Mouse (Mus musculus) macrophage (primary cell): ENCODE data around the gene Lrrc36. TPM values are rescaled to one million over a fixed set of nuclear protein-coding genes. Genes with fewer than 3 reads are reported as not detected.

ENCODE experiments used
- H3K27ac ChIP-seq: fragments of 350-480 bp; formaldehyde crosslinking; 2 replicates; pipeline ENCODE4 v1.9.0; 2021
- H3K36me3 ChIP-seq: fragments of 350-480 bp; formaldehyde crosslinking; 2 replicates; pipeline ENCODE4 v1.9.0; 2021; ENCODE audit errors: inconsistent target
- H3K4me3 ChIP-seq: fragments of 350-480 bp; formaldehyde crosslinking; 2 replicates; pipeline ENCODE4 v1.9.0; 2021; ENCODE audit errors: inconsistent target
- H3K79me2 ChIP-seq: fragments of 350-480 bp; formaldehyde crosslinking; 2 replicates; pipeline ENCODE4 v1.9.0; 2021; ENCODE audit errors: inconsistent target
- WGBS: methylation state at CpG from one replicate; pipeline ENCODE4 v1.1.7; 2026; ENCODE audit warnings: inconsistent platforms; ENCODE audit not compliant: missing documents; 5-methylcytosine and 5-hydroxymethylcytosine counted together
- polyA plus RNA-seq: library from polyadenylated mRNA; stranded (reverse); fragments of 250-400 nt; gene quantifications from 3 replicates; pipeline ENCODE4 v1.2.4, GENCODE M21; 2018; ENCODE audit warnings: inconsistent platforms

Lrrc36 gene
- polyA plus RNA-seq, 1 experiment from 2014 or later, result not detected

- H3K79me2 ChIP-seq, result no peaks in the 10 kb centered on the region
- H3K27ac ChIP-seq, result no peak overlapping the region
- WGBS, result 91% methylated on average over 8 of the region's 8 CpGs
- no peak overlapping the region for H3K4me3 ChIP-seq
- H3K36me3 ChIP-seq, result no peaks in the 10 kb centered on the region
Measured at GRCm38 (mm10) chr8:105475742-105476141, 62.4 kb downstream of the Lrrc36 start.

- no peaks in the 10 kb centered on the region for H3K36me3 ChIP-seq
- H3K79me2 ChIP-seq, result no peaks in the 10 kb centered on the region
- no peak overlapping the region for H3K27ac ChIP-seq
- H3K4me3 ChIP-seq, result no peak overlapping the region
- 96% methylated on average over 7 of the region's 7 CpGs for WGBS
Measured at GRCm38 (mm10) chr8:105476161-105476560, 62.8 kb downstream of the Lrrc36 start.

- H3K36me3 ChIP-seq, result no peaks in the 10 kb centered on the region
- no peaks in the 10 kb centered on the region for H3K79me2 ChIP-seq
- H3K27ac ChIP-seq, result no peak overlapping the region
- WGBS, result 64% methylated on average over 25 of the region's 25 CpGs
- no peak overlapping the region for H3K4me3 ChIP-seq
Measured at GRCm38 (mm10) chr8:105476628-105477413, 63.5 kb downstream of the Lrrc36 start.

DNA sequence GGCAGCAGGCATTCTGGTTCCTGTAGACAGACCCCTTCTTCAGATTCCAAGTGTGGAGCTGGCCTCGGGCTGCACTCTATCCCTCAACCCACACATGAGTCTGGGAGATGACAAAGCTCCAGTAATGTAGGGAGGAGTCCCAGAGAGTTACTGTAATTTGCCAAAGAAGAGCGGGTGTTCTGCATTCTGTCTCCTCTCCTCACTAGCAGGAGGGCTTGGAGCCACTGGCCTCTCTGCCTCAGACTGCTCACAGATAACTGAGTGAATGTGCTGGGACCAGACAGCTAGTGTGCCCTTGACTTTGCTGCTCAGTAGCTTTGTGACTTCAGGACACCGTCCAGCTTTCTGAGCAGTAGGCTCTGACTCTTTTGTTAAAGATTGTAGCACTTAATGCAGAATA is 64.4 kb downstream of the Lrrc36 start:
- H3K79me2 ChIP-seq, result no peaks in the 10 kb centered on the region
- H3K36me3 ChIP-seq, result no peaks in the 10 kb centered on the region
- WGBS, result 92% methylated on average over 3 of the region's 3 CpGs
- no peak overlapping the region for H3K4me3 ChIP-seq
- H3K27ac ChIP-seq, result no peak overlapping the region

DNA sequence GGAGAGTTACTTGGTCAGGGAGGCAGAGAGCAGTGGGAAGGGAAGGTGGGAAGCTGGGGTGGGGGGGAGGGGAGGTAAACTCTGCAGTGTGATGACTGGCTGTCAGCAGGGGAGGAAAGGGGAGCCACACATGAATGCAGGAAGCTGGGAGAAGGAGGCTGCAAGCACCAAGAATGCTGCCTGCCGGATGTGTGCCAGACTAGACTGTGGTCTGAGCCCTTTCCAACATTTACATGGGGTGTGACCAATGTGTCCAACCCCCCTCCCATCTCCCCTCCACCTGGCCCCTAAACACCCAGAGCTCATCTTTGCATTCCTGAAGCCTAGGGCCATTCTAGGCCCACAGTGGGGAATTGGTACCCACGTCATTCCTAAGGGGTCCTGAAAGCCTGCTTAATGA is 67.6 kb downstream of the Lrrc36 start:
- no peak overlapping the region for H3K4me3 ChIP-seq
- 100% methylated on average over 1 of the region's 2 CpGs for WGBS
- no peak overlapping the region for H3K27ac ChIP-seq
- H3K36me3 ChIP-seq, result no peaks in the 10 kb centered on the region
- H3K79me2 ChIP-seq, result no peaks in the 10 kb centered on the region

GRCm38 (mm10) chr8:105481453-105481852 is 68.1 kb downstream of the Lrrc36 start:
- Histone ChIP-seq H3K27ac (no peak overlapping the region), H3K4me3 (no peak overlapping the region), H3K36me3 (no peaks in the 10 kb centered on the region), H3K79me2 (no peaks in the 10 kb centered on the region)
- 80% methylated on average over 6 of the region's 6 CpGs for WGBS

GRCm38 (mm10) chr8:105482123-105482522 is 68.8 kb downstream of the Lrrc36 start:
- Histone ChIP-seq H3K4me3 (no peak overlapping the region), H3K36me3 (no peaks in the 10 kb centered on the region), H3K79me2 (no peaks in the 10 kb centered on the region), H3K27ac (no peak overlapping the region)
- 94% methylated on average over 8 of the region's 8 CpGs for WGBS

GRCm38 (mm10) chr8:105483212-105484029 is 70.0 kb downstream of the Lrrc36 start:
- 89% methylated on average over 14 of the region's 14 CpGs for WGBS
- no peak overlapping the region for H3K4me3 ChIP-seq
- H3K36me3 ChIP-seq, result no peaks in the 10 kb centered on the region
- H3K27ac ChIP-seq, result no peak overlapping the region
- no peaks in the 10 kb centered on the region for H3K79me2 ChIP-seq

DNA sequence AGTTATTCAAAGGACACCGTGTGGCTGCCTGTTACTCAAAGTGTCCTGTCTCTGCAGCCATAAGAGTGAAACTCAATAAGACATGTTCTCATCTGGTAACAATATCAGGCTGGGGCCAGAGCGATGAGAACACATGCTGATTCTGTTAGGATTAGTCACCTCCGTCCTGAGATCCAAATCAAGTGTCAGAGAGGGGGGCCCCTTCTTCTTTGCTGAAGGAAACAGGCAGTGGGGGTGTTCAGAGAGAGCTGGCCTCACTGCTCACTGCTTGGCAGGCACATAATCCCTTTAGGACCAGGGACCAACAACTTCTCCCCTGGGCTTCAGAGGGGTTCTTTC is 70.6 kb downstream of the Lrrc36 start:
- 98% methylated on average over 3 of the region's 3 CpGs for WGBS
- H3K4me3 ChIP-seq, result no peak overlapping the region
- no peaks in the 10 kb centered on the region for H3K36me3 ChIP-seq
- H3K79me2 ChIP-seq, result no peaks in the 10 kb centered on the region
- no peak overlapping the region for H3K27ac ChIP-seq

- H3K4me3 ChIP-seq, result no peak overlapping the region
- 95% methylated on average over 2 of the region's 2 CpGs for WGBS
- H3K27ac ChIP-seq, result no peak overlapping the region
- no peaks in the 10 kb centered on the region for H3K36me3 ChIP-seq
- H3K79me2 ChIP-seq, result no peaks in the 10 kb centered on the region
Measured at GRCm38 (mm10) chr8:105484392-105484791, 71.0 kb downstream of the Lrrc36 start.

- Histone ChIP-seq H3K79me2 (no peaks in the 10 kb centered on the region), H3K4me3 (no peak overlapping the region), H3K36me3 (no peaks in the 10 kb centered on the region), H3K27ac (no peak overlapping the region)
- 87% methylated on average over 3 of the region's 3 CpGs for WGBS
Measured at GRCm38 (mm10) chr8:105488082-105488481, 74.7 kb downstream of the Lrrc36 start.

GRCm38 (mm10) chr8:105489281-105489680 is 75.9 kb downstream of the Lrrc36 start:
- H3K27ac ChIP-seq, result no peak overlapping the region
- WGBS, result 67% methylated on average over 1 of the region's 1 CpGs
- H3K36me3 ChIP-seq, result no peaks in the 10 kb centered on the region
- no peaks in the 10 kb centered on the region for H3K79me2 ChIP-seq
- no peak overlapping the region for H3K4me3 ChIP-seq

- H3K4me3 ChIP-seq, result no peak overlapping the region
- H3K36me3 ChIP-seq, result no peaks in the 10 kb centered on the region
- WGBS, result 97% methylated on average over 3 of the region's 3 CpGs
- H3K79me2 ChIP-seq, result no peaks in the 10 kb centered on the region
- H3K27ac ChIP-seq, result no peak overlapping the region
Measured at GRCm38 (mm10) chr8:105493495-105493894, 80.1 kb downstream of the Lrrc36 start.

GRCm38 (mm10) chr8:105494566-105494965 is 81.2 kb downstream of the Lrrc36 start:
- Histone ChIP-seq H3K4me3 (no peak overlapping the region), H3K79me2 (no peaks in the 10 kb centered on the region), H3K36me3 (no peaks in the 10 kb centered on the region), H3K27ac (no peak overlapping the region)
- 89% methylated on average over 3 of the region's 3 CpGs for WGBS
